Mouse (Mus musculus) brain, embryonic 14.5 days (tissue): Measurements from ENCODE around the gene Prrx2. TPM values are rescaled to one million over a fixed set of nuclear protein-coding genes. Genes with fewer than 3 reads are reported as not detected.

Source experiments
- DNase-seq: peaks from one replicate; pipeline ENCODE4 v3.0.0-alpha.2; 2011; ENCODE audit warnings: low read depth
- CTCF ChIP-seq: fragments of 200-500 bp; IDR thresholded peaks from 2 replicates; pipeline ENCODE4 v1.5.1; 2012; ENCODE audit warnings: inconsistent platforms, mild to moderate bottlenecking, moderate library complexity, borderline replicate concordance; ENCODE audit not compliant: insufficient read depth, insufficient read length; ENCODE audit errors: extremely low read depth
- POLR2A ChIP-seq: fragments of 200-500 bp; IDR thresholded peaks from 2 replicates; pipeline ENCODE4 v1.6.1; 2012; ENCODE audit warnings: mild to moderate bottlenecking, inconsistent platforms, borderline replicate concordance; ENCODE audit not compliant: poor library complexity, insufficient read depth, insufficient read length, severe bottlenecking; ENCODE audit errors: extremely low read depth
- polyA plus RNA-seq: library from polyadenylated mRNA; depleted of rRNA; stranded (reverse); fragments of >200 nt; gene quantifications from 2 replicates; pipeline ENCODE4 v1.2.3, GENCODE M21; 2012; rRNA removed

Prrx2 gene
- 10.8 and 13.6 TPM in 2 replicates for polyA plus RNA-seq

GRCm38 (mm10) chr2:30834373-30835022, at the start of gene Prrx2:
Prrx2 (plus strand) TSS chr2:30834972.
- DNase-seq = no peak
- TF ChIP-seq POLR2A = no peak
- no peak for TF ChIP-seq CTCF

- no peak for TF ChIP-seq POLR2A
- DNase-seq = no peak
These were observed 47.3 kb upstream of the Prrx2 start for GRCm38 (mm10) chr2:30787466-30787865.

- TF ChIP-seq CTCF = no peak
- no peak for TF ChIP-seq POLR2A
- no peak for DNase-seq
These were observed 42.7 kb upstream of the Prrx2 start for GRCm38 (mm10) chr2:30792061-30792460.

GRCm38 (mm10) chr2:30794179-30795108, 40.3 kb upstream of the Prrx2 start:
- peak; percentile 95 for DNase-seq
- TF ChIP-seq POLR2A = no peak
- peak; percentile 99 for TF ChIP-seq CTCF

- TF ChIP-seq POLR2A (no peak), CTCF (no peak)
- no peak for DNase-seq
These were observed 39.4 kb upstream of the Prrx2 start for GRCm38 (mm10) chr2:30795271-30795888.

- no peak for TF ChIP-seq POLR2A
- TF ChIP-seq CTCF = no peak
- peak; percentile 28 for DNase-seq
These were observed 38.9 kb upstream of the Prrx2 start for GRCm38 (mm10) chr2:30795889-30796275.

- no peak for TF ChIP-seq POLR2A
- peak; percentile 98 for DNase-seq
These were observed 38.4 kb upstream of the Prrx2 start for GRCm38 (mm10) chr2:30796382-30796781.

- DNase-seq = no peak
- TF ChIP-seq POLR2A (no peak), CTCF (no peak)
These were observed 35.3 kb upstream of the Prrx2 start for GRCm38 (mm10) chr2:30799456-30799855.

- no peak for DNase-seq
- no peak for TF ChIP-seq CTCF
- TF ChIP-seq POLR2A = no peak
These were observed 34.1 kb upstream of the Prrx2 start for GRCm38 (mm10) chr2:30800671-30801066.

GRCm38 (mm10) chr2:30801067-30801852, 33.5 kb upstream of the Prrx2 start:
- TF ChIP-seq POLR2A (no peak), CTCF (no peak)
- DNase-seq = peak; percentile 65

GRCm38 (mm10) chr2:30803604-30804003, 31.2 kb upstream of the Prrx2 start, which contains the start of gene 1700001O22Rik:
1700001O22Rik (minus strand) TSS chr2:30803661.
- no peak for DNase-seq
- no peak for TF ChIP-seq CTCF
- TF ChIP-seq POLR2A = no peak

GRCm38 (mm10) chr2:30805983-30806382, 28.8 kb upstream of the Prrx2 start:
- TF ChIP-seq CTCF = no peak
- TF ChIP-seq POLR2A = no peak

More at GRCm38 (mm10) chr2:30805983-30806382, 28.8 kb upstream of the Prrx2 start:
- peak; percentile 40 for DNase-seq
